Mouse (Mus musculus) limb, embryonic 11.5 days (tissue): ENCODE measurements around the gene Slc30a7. TPM values are rescaled to one million over a fixed set of nuclear protein-coding genes. Genes with fewer than 3 reads are reported as not detected.

Experiments used
- ATAC-seq: fragments of 200-750 bp; cut with Nextera tagmentation; 2 replicates; pipeline ENCODE4 v1.8.0; 2017; ENCODE audit warnings: low read depth; ENCODE audit not compliant: insufficient number of reproducible peaks, low FRiP score, low TSS enrichment
- DNase-seq: peaks from one replicate; pipeline ENCODE4 v3.0.0-alpha.2; 2015; ENCODE audit warnings: low spot score
- H3K27ac ChIP-seq: fragments of 300-500 bp; sonication (generic); replicated peaks from 2 replicates; pipeline ENCODE4 v1.5.1; 2014; ENCODE audit warnings: low read depth, mild to moderate bottlenecking, low read length
- H3K27me3 ChIP-seq: fragments of 300-500 bp; sonication (generic); 2 replicates; pipeline ENCODE4 v1.6.1; 2014; ENCODE audit warnings: mild to moderate bottlenecking, low read length, mixed read lengths; ENCODE audit not compliant: control insufficient read depth, insufficient read depth
- H3K36me3 ChIP-seq: fragments of 300-500 bp; sonication (generic); 2 replicates; pipeline ENCODE4 v1.6.1; 2014; ENCODE audit warnings: mild to moderate bottlenecking, low read length, moderate library complexity, mixed read lengths; ENCODE audit not compliant: control insufficient read depth, insufficient read depth
- H3K4me1 ChIP-seq: fragments of 300-500 bp; sonication (generic); 2 replicates; pipeline ENCODE4 v1.6.1; 2014; ENCODE audit warnings: low read length, mixed read lengths; ENCODE audit not compliant: control insufficient read depth, insufficient read depth
- H3K4me2 ChIP-seq: fragments of 300-500 bp; sonication (generic); 2 replicates; pipeline ENCODE4 v1.6.1; 2014; ENCODE audit warnings: low read depth, mild to moderate bottlenecking, moderate library complexity; ENCODE audit not compliant: severe bottlenecking
- H3K4me3 ChIP-seq: fragments of 300-500 bp; sonication (generic); 2 replicates; pipeline ENCODE4 v1.5.1; 2014; ENCODE audit warnings: low read depth, low read length
- H3K9ac ChIP-seq: fragments of 300-500 bp; sonication (generic); 2 replicates; pipeline ENCODE4 v1.6.1; 2014; ENCODE audit warnings: mild to moderate bottlenecking, low read length
- H3K9me3 ChIP-seq: fragments of 300-500 bp; sonication (generic); 2 replicates; pipeline ENCODE4 v1.6.1; 2016; ENCODE audit warnings: low read length; ENCODE audit not compliant: control insufficient read depth
- WGBS: fragments of 180-500 bp; shearing (Covaris S2); extraction: QIAGEN DNeasy Blood & Tissue Kit; methylation state at CpG from one replicate; pipeline ENCODE4 v1.1.7; 2014; 5-methylcytosine and 5-hydroxymethylcytosine counted together
- microRNA-seq: library from miRNA; unstranded; fragments of <30 nt; microRNA quantifications from one replicate; pipeline ENCODE4, GENCODE M21; 2016
- polyA plus RNA-seq: library from polyadenylated mRNA; unstranded; fragments of >200 nt; fragmentation: Nextera tagmentation; extraction: Ambion mirVana; gene quantifications from 2 replicates; pipeline ENCODE4 v1.2.1, GENCODE M21; 2014

Slc30a7 gene
- polyA plus RNA-seq, 1 experiment from 2014 or later = 35.5 TPM

DNA sequence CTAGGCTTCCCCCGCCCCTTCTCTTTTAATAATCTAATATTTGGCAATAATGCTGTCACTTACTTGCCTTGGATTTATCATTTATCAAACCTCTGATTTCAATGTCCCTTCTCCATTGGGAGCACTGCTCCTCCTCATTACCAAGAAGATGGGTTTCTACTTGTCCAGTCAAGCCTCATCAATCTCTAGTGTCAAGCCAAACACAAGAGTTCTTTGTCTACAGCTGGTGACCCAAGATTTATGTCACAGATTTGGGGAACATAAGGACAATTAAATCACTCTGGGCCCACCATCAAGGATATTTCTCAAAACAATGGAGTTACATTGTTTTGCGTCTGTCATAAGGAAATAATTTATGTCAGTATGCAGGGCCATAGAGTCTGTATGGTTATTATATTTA, 114.0 kb downstream of the Slc30a7 start:
- no peaks in the 10 kb centered on the region for H3K9me3 ChIP-seq
- H3K27ac ChIP-seq = no peak overlapping the region
- no peaks in the 10 kb centered on the region for H3K27me3 ChIP-seq
- ATAC-seq (no peak), DNase-seq (no peak)
- H3K4me1 ChIP-seq = no peaks in the 10 kb centered on the region
- H3K4me2 ChIP-seq = no peak overlapping the region
- 92% methylated on average over 2 of the region's 2 CpGs for WGBS
- 0 out of 2 replicates have a peak, but pooled peaks cover 2% of the 10 kb centered on the region for H3K36me3 ChIP-seq
- no peak overlapping the region for H3K9ac ChIP-seq
- H3K4me3 ChIP-seq = no peak overlapping the region

GRCm38 (mm10) chr3:115892341-115892740, 114.9 kb downstream of the Slc30a7 start:
- no peaks in the 10 kb centered on the region for H3K4me1 ChIP-seq
- ATAC-seq (no peak), DNase-seq (no peak)
- no peak overlapping the region for H3K4me2 ChIP-seq
- H3K36me3 ChIP-seq = 0 out of 2 replicates have a peak, but pooled peaks cover 2% of the 10 kb centered on the region
- 94% methylated on average over 4 of the region's 4 CpGs for WGBS
- no peaks in the 10 kb centered on the region for H3K27me3 ChIP-seq
- no peak overlapping the region for H3K27ac ChIP-seq
- no peak overlapping the region for H3K4me3 ChIP-seq
- H3K9me3 ChIP-seq = no peaks in the 10 kb centered on the region
- H3K9ac ChIP-seq = no peak overlapping the region

Small RNA genes lying within 50 kb of the gene (microRNA-seq; reads per million reads assigned to microRNA genes)
- gene Mir669n = not detected

Other genes starting within 250 kb of the Slc30a7 start
- gene Dph5, start 119.6 kb downstream of the Slc30a7 start, polyA plus RNA-seq = 23.7 and 25.1 TPM in 2 replicates
- 18.1 and 18.3 TPM in 2 replicates for gene Extl2, start 56 bp upstream of the Slc30a7 start, polyA plus RNA-seq
- 74.3 and 78.8 TPM in 2 replicates for gene Vcam1, start 122.3 kb upstream of the Slc30a7 start, polyA plus RNA-seq
- gene Gpr88, start 246.1 kb upstream of the Slc30a7 start, polyA plus RNA-seq = 0.08 and 0.23 TPM in 2 replicates